Mouse (Mus musculus): ENCODE data around the gene Trpm4. TPM values are rescaled to one million over a fixed set of nuclear protein-coding genes. Genes with fewer than 3 reads are reported as not detected.
A peak's percentile ranks its signal among the peaks of the same experiment; 100 is the strongest.

Gene Trpm4
- total RNA-seq, 2 experiments from 2014 or later: 17.0 to 18.1 TPM

GRCm38 (mm10) chr7:45355318-45356020 lies 21.9 kb upstream of the Trpm4 start:
- DNase-seq (ENCODE audit: low spot score in 2 of 2): no peak

GRCm38 (mm10) chr7:45353041-45353440 lies 19.5 kb upstream of the Trpm4 start:
- DNase-seq (ENCODE audit: low spot score in 2 of 2): no peak

GRCm38 (mm10) chr7:45346905-45347304 lies 13.3 kb upstream of the Trpm4 start:
- no peak for DNase-seq (ENCODE audit: low spot score in 2 of 2)

- DNase-seq (ENCODE audit: low spot score in 2 of 2): no peak
Measured at GRCm38 (mm10) chr7:45343543-45343942, 10.0 kb upstream of the Trpm4 start.

GRCm38 (mm10) chr7:45342081-45342480 lies 8.5 kb upstream of the Trpm4 start:
- DNase-seq (ENCODE audit: low spot score in 2 of 2): no peak

GRCm38 (mm10) chr7:45341303-45341702 lies 7.7 kb upstream of the Trpm4 start:
- peak in 1 of 2 experiments; percentile 70 for DNase-seq (ENCODE audit: low spot score in 2 of 2)

GRCm38 (mm10) chr7:45340669-45341068 lies 7.1 kb upstream of the Trpm4 start:
- no peak for DNase-seq (ENCODE audit: low spot score in 2 of 2)

GRCm38 (mm10) chr7:45340066-45340442 lies 6.5 kb upstream of the Trpm4 start:
- DNase-seq (ENCODE audit: low spot score in 2 of 2): no peak

GRCm38 (mm10) chr7:45339410-45340065 lies 6.0 kb upstream of the Trpm4 start:
- no peak for DNase-seq (ENCODE audit: low spot score in 2 of 2)

GRCm38 (mm10) chr7:45338161-45338911 lies 4.8 kb upstream of the Trpm4 start:
- DNase-seq (ENCODE audit: low spot score in 2 of 2): no peak

- DNase-seq (ENCODE audit: low spot score in 2 of 2): no peak
Measured at GRCm38 (mm10) chr7:45337469-45337868, 3.9 kb upstream of the Trpm4 start.

- no peak for DNase-seq (ENCODE audit: low spot score in 2 of 2)
Measured at GRCm38 (mm10) chr7:45336319-45336718, 2.7 kb upstream of the Trpm4 start.

- DNase-seq (ENCODE audit: low spot score in 2 of 2): no peak
Measured at GRCm38 (mm10) chr7:45335056-45335455, 1.5 kb upstream of the Trpm4 start, which contains the start of gene Hrc. Gene Hrc (plus strand): TSS chr7:45335290.

GRCm38 (mm10) chr7:45334605-45335004 lies 1.0 kb upstream of the Trpm4 start:
- no peak for DNase-seq (ENCODE audit: low spot score in 2 of 2)

- DNase-seq (ENCODE audit: low spot score in 2 of 2): no peak
Measured at GRCm38 (mm10) chr7:45332685-45333425, 725 bp downstream of the Trpm4 start.

- DNase-seq (ENCODE audit: low spot score in 2 of 2): no peak
Measured at GRCm38 (mm10) chr7:45331502-45331901, 2.1 kb downstream of the Trpm4 start.

GRCm38 (mm10) chr7:45328841-45329475 lies 4.6 kb downstream of the Trpm4 start:
- DNase-seq (ENCODE audit: low spot score in 2 of 2): no peak

- no peak for DNase-seq (ENCODE audit: low spot score in 2 of 2)
Measured at GRCm38 (mm10) chr7:45325800-45326199, 7.8 kb downstream of the Trpm4 start.

- DNase-seq (ENCODE audit: low spot score in 2 of 2): no peak
Measured at GRCm38 (mm10) chr7:45323069-45323468, 10.5 kb downstream of the Trpm4 start.

GRCm38 (mm10) chr7:45322245-45322644 lies 11.3 kb downstream of the Trpm4 start:
- DNase-seq (ENCODE audit: low spot score in 2 of 2): no peak

GRCm38 (mm10) chr7:45316536-45316935 lies 17.0 kb downstream of the Trpm4 start:
- DNase-seq (ENCODE audit: low spot score in 2 of 2): no peak
